Mouse (Mus musculus): ENCODE measurements at regions not wholly inside any gene's neighbourhood (a gene's known extent, or its start where the extent isn't known, plus 50 kb on each side); places are given as distances from the start of the nearest gene placed in this dataset.

DNA sequence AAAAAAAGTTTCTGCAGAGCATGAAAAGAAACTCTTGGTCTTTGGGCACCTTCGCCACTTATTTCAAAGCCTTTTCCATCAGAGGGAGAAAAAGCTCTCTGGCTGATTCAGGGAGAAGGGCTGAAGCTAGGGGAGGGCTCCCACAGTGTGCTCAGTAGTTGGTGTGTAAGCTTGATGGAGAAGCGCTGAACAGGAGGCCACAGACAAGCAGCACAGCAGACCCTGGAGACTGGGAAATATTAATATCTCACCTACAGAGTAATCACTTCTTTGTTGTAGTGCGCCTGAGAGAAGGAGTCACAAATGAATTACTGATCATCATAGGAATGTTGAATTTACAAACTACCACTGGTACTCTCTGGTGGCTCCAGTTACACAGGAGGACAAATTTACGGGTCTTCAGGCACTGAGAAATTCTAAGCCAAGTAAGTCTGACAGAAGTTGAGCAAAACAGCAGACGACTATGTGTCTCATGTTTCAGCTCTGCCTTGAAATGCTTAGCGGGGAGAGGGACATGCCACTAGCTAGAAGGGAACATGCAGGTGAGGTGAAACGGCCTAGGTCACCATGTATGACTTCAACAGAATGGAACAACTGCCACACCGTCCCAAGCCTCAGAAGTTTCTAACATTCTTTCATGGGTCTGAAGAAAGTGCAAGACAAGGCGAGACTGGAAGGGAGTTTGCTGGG, 350.9 kb upstream of the Map3k7 start:
- DNase-seq (ENCODE audit: low read depth, low spot score): no peak

DNA sequence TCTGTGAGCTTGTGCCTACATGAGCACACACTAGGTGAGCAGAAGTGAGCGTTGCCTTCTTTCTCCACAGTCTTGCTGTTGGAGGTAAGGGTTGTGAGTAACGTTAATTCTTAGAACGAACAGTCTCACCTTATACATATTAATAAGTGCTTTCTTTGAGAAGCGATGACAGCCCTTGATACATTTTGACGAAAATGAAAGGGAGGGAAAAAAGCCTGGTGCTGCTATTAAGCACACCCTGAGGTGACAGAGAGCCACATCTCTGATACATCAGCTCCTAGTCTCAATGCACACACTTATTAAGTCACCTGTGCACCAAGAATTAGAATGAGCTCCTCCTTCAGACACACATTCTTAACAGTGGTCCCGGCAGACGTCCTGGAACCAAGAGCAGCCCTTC, 346.3 kb upstream of the Map3k7 start:
- no peak for DNase-seq (ENCODE audit: low read depth, low spot score)

DNA sequence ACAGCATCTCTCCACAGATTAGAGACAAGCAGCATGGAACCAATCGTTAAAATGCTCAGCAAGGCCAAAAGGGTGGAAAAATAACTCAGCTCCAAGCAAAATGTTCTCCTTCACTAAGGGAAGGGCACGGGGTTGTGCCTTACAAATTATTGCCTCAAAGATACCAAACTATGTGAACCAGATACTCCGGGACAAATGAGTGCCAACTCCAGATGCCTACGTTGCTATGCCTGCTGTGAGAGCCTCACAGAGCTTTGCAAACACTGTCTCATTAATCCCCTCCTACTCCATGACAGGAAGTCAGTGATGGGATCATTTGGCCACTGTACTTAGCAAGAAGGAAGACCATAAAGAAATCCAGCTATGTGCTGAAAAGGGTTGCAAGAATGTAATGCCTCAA, 345.9 kb upstream of the Map3k7 start:
- no peak for DNase-seq (ENCODE audit: low read depth, low spot score)

DNA sequence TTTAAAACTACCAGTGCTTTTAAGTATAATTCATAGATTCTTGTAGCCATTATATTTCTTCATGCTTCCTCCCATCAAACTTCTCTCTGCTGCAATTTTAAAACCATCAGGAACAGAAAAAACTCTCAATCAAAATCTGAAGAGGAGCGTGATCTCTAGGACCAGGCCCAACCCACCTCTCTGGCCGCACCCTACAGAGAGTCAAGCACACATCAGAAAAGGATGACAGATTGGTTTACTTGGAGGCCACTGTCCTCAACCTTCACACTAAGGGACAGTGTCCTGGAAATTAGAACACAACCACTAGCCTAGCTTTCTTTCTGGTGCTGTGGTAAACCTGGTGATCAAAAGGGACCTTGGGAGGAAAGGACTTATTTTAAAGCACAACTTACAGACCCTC, 342.7 kb upstream of the Map3k7 start:
- DNase-seq (ENCODE audit: low read depth, low spot score): no peak

DNA sequence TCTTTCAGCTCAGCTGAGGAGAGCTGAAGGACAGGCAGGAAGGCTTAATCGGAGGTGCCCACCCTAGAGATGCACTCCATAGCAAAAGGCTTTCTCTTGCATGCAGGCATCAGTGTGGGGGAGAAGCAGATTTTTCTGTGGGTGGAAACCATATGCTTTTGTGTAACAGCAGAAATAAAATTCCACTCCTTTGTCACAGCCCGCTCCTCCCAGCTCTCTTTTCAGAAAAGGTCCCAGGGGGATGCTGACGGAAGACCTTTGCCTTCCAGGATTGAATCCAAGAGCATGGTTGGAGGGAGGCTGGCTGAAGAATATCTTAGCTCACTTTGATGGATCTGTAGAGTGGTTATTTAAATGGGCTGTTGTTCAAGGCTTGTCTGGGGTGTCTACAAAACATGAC, 336.8 kb upstream of the Map3k7 start:
- no peak for DNase-seq (ENCODE audit: low read depth, low spot score)

DNA sequence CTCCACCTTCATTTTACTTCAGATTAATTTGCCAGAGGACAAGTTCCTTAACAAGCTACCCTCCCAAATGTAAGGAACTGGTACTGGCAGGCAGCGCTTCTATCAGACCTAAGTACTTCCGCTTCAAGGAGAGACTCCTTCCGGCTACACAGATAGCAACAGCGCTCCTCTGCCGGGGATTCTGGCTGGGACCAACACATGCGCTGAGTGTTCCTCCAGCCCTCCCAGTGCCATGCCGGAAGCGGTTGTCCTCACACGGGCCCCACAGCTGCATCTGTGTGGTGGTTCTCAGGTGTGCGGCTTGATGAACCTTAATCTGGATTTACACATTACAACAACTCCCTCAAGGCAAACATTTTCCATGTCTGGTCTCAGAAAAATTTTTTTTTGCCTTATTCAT, 336.1 kb upstream of the Map3k7 start:
- no peak for DNase-seq (ENCODE audit: low read depth, low spot score)

DNA sequence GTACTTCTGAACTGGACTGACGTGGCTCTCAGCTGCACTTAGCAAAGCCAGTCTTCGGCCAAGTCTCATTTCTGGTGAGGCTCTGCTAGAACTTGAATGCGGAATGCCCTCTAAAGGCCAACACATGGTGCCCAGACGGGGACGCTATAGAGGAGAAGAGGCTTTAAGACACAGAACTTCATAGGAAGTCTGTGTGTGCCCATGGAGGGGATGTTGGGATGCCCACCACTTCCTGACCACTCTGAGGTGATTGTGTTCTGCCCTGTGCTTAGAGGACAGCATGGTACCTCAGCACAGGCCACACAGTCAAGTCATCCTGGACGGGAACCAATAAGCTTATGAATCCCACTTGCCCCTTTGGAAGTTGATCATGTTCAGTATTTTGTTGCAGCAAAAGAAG, 325.3 kb upstream of the Map3k7 start:
- DNase-seq (ENCODE audit: low read depth, low spot score): no peak

DNA sequence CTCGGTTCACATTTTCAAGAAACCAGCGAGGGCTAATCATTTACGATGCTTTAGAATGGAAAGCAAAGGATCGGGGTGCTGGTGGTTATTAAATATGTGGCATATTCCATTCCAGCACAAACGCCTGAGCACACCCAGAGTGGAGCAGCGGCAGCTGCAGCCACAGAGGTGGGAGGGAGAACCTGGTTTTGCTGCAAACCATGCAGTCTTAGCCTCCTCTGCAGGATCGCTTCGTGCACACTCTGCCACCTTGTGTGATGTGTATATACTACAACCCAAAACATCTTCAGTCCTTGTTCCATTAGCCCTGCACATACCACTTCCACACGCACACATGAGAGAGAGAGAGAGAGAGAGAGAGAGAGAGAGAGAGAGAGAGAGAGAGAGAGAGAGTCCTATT, 321.7 kb upstream of the Map3k7 start:
- DNase-seq (ENCODE audit: low read depth, low spot score): no peak

DNA sequence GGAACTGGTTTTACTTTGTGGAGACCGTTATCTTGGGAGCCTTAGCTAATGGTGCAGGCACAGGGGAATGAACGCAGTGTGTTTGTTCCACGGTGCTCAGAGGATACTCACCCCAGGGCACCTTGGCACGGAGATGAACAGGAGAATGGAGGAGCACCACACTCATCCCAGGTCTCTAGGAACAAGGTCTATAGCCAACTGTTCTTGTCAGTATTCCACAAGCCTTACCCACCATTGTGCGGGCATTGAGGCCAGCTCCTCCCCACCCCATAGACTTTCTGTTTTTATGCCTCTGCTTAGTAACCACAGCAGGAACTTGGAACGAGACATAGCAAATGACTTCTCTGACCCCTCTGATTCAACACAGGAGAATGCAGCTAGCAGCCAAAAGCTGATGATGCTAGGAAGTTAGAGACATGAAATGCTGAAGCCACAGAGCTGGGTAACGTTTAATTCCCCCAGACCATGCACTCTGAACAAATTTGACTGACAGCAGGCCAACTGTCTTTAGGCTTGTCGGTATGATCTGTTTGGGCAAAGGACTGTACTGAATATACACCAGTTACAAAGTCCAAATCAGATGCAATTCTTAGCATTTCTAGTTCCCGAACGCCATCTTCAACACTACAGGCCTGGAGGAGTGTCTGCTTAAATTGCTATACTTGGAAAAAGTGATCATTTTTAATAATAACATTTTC, 321.2 kb upstream of the Map3k7 start:
- no peak for DNase-seq (ENCODE audit: low read depth, low spot score)

DNA sequence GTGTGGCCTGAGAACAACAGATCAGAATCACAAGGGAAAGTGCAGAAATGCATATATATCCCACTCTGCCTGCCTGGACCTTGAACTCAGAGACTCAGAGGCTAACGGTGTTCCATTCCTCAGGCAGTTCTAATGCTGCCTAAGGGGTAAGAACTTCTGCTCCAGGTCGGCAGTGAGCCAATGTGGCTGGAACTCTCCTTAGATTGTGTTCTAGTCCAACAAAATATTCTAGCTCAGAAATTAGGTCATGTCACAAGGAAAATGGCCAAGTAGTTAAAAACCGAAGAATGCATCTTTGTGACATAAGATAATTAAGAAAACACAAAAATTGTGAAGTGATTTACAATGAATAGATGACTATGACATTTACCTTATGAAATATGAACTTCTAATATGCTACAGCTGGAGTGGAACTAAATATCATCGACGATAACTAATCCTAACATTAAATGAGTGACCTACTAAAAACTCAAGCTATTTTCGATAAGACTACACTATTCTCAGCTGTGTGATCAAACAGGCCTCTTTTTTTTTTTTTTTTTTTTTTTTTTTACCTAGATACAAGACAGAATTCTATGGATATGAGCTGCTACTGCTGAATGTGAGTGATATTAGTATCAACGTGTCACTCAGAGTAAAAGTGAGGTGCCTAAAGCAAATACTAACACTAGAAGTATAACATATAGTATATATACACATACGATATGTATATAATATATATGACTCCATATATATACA, 315.1 kb upstream of the Map3k7 start:
- no peak for DNase-seq (ENCODE audit: low read depth, low spot score)

DNA sequence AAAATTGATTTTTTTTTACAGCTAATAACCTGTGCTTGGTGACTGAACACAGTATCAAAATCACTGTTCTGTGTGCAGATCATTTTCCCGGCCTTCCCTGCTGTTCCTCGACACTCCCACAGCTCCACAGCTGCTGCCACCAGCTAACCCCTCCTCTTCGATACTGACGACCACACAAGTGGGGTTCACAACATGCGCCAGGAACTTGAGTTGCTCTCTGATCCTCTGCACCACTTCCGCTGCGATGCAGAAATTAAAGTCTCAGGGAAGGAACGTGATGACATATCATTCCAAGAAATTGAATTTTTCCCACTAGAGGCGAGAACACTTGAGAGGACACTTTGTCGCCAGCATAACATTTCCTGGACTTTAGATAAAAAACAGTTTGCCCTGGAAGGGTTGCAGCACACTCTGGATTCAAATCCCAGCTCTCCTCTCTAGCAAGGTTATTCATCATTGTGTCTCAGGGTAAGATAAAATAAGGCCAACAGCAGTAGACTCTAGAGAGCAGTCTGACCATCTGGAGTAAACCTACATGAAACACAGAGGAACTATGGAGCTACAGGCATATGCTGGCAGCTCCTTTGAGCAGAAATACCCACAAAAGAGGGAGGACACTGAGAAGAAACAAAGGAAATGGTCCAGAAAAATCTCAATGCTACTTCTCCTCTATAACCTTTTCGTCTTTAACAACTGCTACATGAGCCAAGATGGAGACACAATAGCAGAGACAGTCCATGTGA, 308.4 kb upstream of the Map3k7 start:
- no peak for DNase-seq (ENCODE audit: low read depth, low spot score)

DNA sequence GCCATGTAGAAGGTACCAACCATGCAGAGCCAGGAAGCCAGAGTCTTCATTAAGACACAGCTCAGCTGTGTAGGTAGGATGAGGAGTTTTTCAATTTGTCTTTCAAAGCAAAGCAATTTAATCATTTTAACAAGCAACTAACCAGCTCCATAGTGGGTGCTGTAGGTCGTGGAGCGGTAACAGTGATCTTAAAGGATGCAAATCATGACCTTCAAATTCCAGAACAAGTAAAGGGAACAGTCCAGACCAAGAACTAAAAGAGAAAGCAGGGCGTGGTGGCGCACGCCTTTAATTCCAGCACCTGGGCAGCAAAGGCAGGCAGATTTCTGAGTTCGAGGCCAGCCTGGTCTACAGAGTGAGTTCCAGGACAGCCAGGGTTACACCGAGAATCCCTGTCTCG, 307.8 kb upstream of the Map3k7 start:
- no peak for DNase-seq (ENCODE audit: low read depth, low spot score)

DNA sequence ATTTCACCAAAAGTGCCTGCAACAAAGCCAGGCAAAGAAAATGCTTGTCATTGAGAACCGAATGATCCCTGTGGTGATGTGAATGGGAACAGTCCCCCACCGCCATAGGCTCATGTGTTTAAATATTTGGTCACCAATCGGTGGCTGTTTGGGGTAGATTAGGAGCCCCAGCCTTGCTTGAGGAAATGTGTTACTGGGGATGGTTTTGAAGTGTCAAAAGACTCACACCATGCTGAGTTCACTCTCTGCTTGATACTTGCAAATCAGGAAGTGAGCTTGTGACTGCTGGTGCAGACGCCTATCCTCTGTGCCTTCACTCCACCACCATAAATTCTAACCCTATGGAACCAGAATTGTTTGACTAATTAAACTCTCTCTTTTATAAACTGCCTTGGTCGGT, 305.1 kb upstream of the Map3k7 start:
- no peak for DNase-seq (ENCODE audit: low read depth, low spot score)

DNA sequence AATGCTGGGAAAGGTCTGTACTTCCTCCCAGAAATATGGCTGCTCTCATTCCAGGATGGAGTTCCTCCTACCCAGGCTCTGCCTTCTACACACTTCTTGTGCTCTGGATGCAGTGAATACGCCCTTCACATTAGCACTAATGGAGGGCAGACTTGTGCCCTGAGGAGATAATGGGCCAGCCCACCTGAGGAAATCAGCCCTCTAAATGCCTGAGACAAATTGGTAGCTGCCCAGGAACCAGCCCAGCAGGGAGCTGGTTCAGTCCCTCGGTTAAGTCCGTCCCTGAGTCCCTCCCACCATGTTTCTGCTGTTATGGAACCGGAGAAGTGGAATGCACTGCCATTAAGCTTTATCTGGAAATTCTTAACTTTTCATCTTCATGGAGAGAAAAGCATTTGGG, 303.0 kb upstream of the Map3k7 start:
- DNase-seq (ENCODE audit: low read depth, low spot score): no peak

DNA sequence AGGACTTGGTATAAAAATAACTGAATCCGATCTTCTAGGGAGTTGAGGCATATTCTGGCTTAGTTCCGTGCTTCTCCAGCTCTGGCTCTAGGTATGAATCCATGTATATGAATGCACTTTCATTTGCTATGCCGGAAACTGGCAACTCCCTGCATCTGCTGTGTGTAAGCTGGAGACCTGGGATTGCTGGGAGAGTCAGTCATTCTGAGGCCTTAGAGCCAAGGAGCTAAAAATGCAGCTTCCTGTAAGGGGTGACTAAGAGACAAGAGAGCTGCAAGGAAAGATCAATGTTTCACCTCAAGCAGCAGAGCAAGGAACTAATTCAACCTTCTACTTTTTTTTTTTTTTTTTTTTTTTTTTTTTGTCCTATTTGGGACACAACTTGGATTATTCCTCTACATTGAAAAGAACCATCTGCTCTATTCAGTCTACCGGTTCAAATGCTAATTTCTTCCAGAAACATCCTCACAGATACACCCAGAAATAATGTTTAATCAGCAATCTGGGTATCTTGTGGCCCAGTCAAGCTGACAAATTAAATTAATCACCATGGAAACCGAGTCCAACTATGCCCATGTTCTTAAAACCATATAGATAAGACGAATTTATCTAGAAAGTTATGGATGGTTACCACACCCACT, 292.2 kb upstream of the Map3k7 start:
- no peak for DNase-seq (ENCODE audit: low read depth, low spot score)

DNA sequence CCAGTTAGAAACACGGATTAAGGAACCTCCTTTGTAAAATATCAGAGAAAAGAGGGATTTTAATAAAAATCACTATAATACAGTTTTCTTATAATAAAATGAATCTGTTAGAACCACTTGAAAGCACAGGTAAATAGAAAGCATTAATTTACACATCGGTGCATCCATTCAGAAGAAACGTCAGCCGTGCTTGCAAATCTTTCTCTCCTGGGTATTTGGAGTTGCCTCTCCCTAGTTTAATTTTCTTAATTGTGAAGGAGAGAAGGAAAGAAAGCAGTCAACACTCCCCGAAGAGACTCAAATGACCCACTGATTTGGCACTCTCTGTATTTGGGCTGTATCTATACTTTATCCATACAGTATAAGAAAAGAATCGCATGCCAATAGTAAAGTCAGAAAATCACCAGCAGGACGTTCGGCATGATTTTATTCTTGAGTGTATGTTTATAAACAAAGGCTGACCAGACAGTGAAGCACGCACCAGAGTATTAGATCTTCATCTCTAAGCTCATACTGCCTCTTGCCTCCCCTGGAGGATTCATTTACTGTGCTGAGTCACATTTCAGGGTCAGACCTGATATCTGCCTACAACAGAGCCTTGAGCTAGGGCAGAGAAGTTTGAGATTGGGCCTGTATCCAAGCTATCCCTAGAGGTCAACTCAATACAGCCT, 291.6 kb upstream of the Map3k7 start:
- DNase-seq (ENCODE audit: low read depth, low spot score): no peak

DNA sequence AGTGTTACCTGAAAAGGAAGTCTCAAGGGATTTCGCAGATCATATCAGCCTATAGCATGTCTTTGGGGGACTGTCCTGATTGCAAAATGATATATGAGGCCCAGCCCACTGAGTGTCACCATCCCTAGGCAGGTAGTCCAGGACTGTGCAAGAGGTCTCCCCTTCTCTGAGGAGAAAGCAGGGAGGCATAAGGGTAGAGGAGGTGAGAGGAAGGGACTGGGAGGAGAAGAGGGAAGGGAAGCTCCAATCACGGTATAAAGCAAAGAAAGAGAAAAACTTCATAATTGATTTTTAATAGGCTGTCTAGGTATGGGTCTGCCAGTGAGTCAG, 291.1 kb upstream of the Map3k7 start:
- DNase-seq (ENCODE audit: low read depth, low spot score): no peak

DNA sequence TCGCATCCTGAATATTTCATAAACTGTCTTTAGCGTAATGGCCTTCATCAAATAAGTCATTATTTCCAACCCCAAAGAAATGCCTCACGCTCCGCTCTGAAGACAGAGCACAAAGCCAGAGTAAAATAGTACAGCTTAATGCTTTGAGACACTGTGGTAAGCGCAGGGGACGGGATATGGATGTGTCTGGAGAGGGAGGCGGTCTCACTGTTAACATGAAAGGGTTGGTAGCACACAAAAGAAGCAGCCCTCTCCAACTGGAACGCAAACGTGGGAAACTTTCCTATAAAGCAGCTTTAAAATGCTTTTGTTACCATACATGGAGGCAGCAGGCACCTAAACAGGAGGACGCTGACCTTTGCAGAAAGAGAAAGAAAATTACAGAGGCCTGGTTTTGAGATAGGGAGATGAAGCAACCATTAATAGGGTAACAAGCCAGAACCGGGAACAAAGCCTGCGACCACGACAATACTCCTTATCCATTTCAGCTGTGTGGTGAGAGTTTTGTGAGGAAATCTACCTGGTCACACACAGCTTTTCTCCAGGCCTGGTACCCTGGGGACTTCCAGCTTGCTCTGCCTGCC, 284.8 kb upstream of the Map3k7 start:
- DNase-seq (ENCODE audit: low read depth, low spot score): no peak

DNA sequence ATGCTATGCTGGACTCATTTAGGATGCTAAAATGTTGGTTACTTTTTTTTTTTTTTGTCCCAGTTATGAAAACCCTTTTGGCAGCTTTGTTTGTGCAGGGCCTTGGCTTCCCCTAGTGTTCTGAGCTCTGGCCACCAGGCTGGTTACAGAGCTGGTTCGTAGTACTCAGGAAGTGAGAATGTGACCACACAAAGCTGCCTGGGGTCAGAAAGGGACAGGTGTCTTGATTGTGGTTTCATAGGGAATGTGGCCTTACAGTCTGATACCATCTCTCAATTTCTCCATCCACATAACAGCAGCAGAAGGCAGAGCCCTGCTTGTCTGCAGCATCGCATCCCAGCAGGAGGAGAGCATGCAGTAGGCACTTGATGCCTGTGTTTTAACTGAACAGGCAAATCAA, 282.9 kb upstream of the Map3k7 start:
- DNase-seq (ENCODE audit: low read depth, low spot score): no peak

DNA sequence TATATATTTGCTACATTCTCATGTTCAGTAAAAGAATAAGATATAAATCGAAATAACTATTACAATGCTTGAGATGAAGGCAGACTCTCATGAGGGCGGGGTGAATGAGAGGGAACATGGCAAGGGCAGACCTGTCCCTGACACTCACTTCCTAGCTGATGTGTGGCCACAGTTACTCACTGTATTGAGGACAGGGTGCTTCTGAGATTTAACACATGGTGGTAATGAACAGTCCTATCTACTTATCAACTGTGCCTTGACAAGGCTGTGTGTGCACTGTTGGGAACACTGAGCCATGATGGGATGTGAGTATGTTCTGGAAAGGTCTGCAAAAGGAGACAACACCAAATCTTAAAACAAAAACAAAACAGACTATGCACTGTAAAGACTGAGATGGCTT, 274.8 kb upstream of the Map3k7 start:
- DNase-seq (ENCODE audit: low read depth, low spot score): no peak
